Mouse (Mus musculus) lung, adult 2 months (tissue): ENCODE measurements around the gene Sept5. TPM values are rescaled to one million over a fixed set of nuclear protein-coding genes. Genes with fewer than 3 reads are reported as not detected.

Experiments
- DNase-seq: peaks from one replicate; pipeline ENCODE4 v3.0.0; 2022
- H3K4me1 ChIP-seq: fragments of 200-500 bp; 2 replicates; pipeline ENCODE4 v1.6.1; 2011; ENCODE audit warnings: low read length; ENCODE audit not compliant: control insufficient read depth, insufficient read depth
- H3K4me3 ChIP-seq: fragments of 200-500 bp; replicated peaks from 2 replicates; pipeline ENCODE3; 2011; ENCODE audit warnings: low read depth, mild to moderate bottlenecking, control low read depth, low read length; ENCODE audit errors: extremely low read depth
- CTCF ChIP-seq: fragments of 200-500 bp; IDR thresholded peaks from 2 replicates; pipeline ENCODE4 v1.5.1; 2011; ENCODE audit warnings: mild to moderate bottlenecking, low read length, control low read depth; ENCODE audit not compliant: insufficient read depth
- POLR2A ChIP-seq: fragments of 200-500 bp; IDR thresholded peaks from 2 replicates; pipeline ENCODE4 v1.6.1; 2011; ENCODE audit warnings: low read depth, mild to moderate bottlenecking, control low read depth, low read length, borderline replicate concordance; ENCODE audit errors: extremely low read depth
- WGBS: fragments of 180-500 bp; shearing (Covaris S2); methylation state at CpG from one replicate; pipeline ENCODE4 v1.1.7; 2018; 5-methylcytosine and 5-hydroxymethylcytosine counted together
- polyA plus RNA-seq: library from polyadenylated mRNA; depleted of rRNA; stranded (reverse); fragments of >200 nt; gene quantifications from 2 replicates; pipeline ENCODE4 v1.2.3, GENCODE M21; 2012

The Sept5 gene
- polyA plus RNA-seq, 1 experiment = 22.0 TPM

- no peak for DNase-seq
- Histone ChIP-seq H3K4me1 (no peaks in the 10 kb centered on the region), H3K4me3 (no peak overlapping the region)
- WGBS = 52% methylated on average over 3 of the region's 3 CpGs
- TF ChIP-seq CTCF = no peak
- TF ChIP-seq POLR2A = no peak
Measured at GRCm38 (mm10) chr16:18649126-18649525, 19.4 kb upstream of the Sept5 start.

DNA sequence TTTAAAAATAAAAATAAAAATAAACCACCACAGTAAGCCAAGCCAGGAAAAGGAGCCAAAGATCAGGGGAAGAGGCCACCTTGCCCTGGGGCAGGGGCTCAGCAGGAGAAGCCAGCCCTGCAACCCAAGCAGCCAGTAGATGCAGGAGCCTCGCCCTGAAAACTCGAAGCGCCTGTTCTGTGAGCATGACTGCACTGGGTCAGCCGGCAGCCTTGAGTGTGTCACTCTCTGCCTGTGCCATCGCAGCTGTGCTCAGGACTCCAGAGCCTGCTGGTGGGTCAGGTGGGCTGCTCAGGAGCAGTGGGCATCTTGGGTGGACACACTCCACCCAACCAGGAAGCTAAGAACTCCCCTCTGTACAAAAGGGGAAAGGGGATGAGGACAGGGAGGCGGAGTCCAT, 15.6 kb upstream of the Sept5 start:
- TF ChIP-seq CTCF (no peak), POLR2A (no peak)
- Histone ChIP-seq H3K4me1 (no peaks in the 10 kb centered on the region), H3K4me3 (no peak overlapping the region)
- WGBS = 66% methylated on average over 6 of the region's 6 CpGs
- DNase-seq = no peak

- no peak for DNase-seq
- no peak overlapping the region for H3K4me3 ChIP-seq
- H3K4me1 ChIP-seq = no peaks in the 10 kb centered on the region
- no peak for TF ChIP-seq CTCF
- no peak for TF ChIP-seq POLR2A
- 79% methylated on average over 4 of the region's 4 CpGs for WGBS
Measured at GRCm38 (mm10) chr16:18644485-18644884, 14.7 kb upstream of the Sept5 start.

DNA sequence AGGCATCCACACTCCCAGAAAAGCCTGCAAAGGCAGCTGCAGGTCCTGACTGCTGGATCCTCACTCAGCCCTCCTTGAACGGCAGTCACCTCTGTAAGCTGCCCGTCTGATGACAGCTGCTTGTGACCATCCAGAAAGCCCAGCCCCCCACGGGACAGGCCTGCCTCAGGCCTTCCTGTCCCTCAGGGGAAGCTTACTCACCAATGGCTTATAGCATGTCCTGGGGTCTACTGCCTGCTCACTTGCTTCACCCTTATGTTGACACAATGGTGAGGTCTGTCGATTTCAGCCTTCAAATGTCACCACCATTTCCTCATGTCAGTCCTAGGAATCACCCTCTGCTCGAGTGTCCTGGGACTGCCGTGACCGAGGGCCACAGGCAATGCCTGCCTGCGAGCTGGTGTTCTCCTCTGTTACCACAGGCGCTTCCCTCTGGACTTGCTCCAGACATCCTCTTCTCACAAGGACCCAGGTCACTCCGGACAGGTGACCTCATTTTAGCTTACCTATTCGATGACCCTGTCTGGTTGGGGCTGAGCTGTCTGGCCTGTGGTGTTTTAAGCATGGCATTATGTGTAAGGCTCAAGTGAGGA, 13.7 kb upstream of the Sept5 start:
- no peak for DNase-seq
- Histone ChIP-seq H3K4me3 (no peak overlapping the region), H3K4me1 (no peaks in the 10 kb centered on the region)
- TF ChIP-seq CTCF (no peak), POLR2A (no peak)
- 68% methylated on average over 11 of the region's 11 CpGs for WGBS

DNA sequence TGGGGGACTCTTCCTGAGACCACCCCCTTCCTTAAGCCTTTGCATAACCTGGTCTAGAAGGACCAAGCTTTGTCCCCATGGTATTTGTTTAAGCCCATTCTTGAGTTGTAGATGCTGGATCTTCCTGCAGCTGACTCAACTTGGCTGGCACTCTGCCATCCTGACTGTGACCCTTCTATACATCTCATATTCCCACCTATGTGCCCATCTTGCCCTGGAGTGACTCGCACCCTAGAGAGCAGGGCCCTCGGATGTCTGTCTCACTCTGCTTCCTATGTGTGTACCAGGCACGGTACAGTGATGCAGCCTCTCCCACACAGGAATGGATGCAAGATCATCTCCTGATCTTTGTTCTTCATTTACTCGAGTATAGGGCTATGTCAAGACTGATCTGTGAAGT, 13.1 kb upstream of the Sept5 start:
- no peak for DNase-seq
- TF ChIP-seq CTCF (no peak), POLR2A (no peak)

DNA sequence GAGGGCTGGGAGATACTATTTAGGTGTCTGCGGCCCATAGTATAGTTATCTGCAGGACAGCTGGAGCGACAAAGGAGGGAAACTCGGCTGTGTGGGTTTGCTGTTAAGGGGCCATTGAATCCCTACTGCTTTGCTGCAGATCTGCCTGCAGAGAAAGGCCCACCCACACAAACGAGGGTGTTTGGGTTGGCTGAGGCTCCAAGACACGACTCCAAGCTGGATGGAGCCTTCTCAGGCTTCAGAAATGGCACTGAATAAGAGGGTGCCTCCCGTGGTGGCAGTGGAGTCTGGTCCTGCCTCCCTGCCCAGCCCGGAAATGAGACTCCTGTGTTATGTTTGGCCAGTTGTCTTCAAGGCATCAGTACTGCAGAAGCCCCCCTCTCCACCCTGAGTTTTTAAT, 12.5 kb upstream of the Sept5 start:
- Histone ChIP-seq H3K4me3 (no peak overlapping the region), H3K4me1 (no peaks in the 10 kb centered on the region)
- no peak for DNase-seq
- WGBS = 48% methylated on average over 7 of the region's 7 CpGs
- TF ChIP-seq POLR2A = no peak
- TF ChIP-seq CTCF = no peak

More for the DNA sequence above, 13.1 kb upstream of the Sept5 start:
- no peaks in the 10 kb centered on the region for H3K4me1 ChIP-seq
- no peak overlapping the region for H3K4me3 ChIP-seq
- 66% methylated on average over 4 of the region's 4 CpGs for WGBS

DNA sequence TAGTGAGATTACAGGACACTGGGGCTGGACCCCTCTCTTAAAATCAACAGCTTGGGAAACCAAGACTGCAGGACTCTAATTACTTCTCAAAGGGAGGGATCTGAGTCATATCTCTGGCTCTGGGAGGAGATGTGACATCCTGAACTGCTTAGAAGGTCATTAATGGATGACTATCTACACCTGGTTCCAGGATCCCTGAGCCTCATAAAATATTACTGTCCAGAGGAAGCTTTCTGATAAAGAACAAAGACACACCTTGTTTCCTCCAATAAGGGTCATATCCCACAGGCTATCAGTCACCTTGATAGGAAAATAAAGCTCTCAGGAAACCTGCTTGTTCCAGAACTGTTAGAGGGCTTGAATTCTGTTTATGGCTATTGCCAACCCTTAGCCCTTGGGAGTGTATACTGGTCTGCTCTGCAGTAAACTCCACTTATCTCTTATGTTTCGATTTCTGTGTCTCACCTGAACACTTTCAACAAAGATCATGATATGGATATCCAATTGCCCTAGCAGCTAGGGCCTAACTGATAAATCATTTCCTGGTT, 9.7 kb upstream of the Sept5 start:
- TF ChIP-seq CTCF (no peak), POLR2A (no peak)
- Histone ChIP-seq H3K4me3 (no peak overlapping the region), H3K4me1 (no peaks in the 10 kb centered on the region)
- DNase-seq = no peak
- 78% methylated on average over 1 of the region's 1 CpGs for WGBS

DNA sequence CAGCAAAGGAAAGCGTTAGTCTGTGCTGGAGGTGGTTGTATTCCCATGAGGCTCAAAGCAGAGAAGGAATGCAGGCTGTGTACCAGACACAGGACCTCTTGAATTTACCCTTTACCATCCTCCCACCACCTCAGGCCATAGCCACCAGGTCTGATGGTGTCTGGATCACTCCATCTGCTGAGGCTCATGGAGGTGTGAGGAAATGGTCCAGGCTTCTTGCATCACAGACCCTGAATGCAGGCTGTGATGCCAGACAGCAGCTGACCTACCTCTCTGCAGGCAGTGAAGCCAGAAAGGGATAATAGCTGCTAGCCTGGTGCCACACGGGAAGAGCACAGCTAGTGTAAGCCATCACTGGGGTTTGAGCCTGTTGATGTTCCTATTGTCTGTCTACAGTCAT, 8.6 kb upstream of the Sept5 start:
- no peak for TF ChIP-seq POLR2A
- TF ChIP-seq CTCF = no peak
- 51% methylated on average over 2 of the region's 2 CpGs for WGBS
- Histone ChIP-seq H3K4me3 (no peak overlapping the region), H3K4me1 (no peaks in the 10 kb centered on the region)
- DNase-seq = no peak

DNA sequence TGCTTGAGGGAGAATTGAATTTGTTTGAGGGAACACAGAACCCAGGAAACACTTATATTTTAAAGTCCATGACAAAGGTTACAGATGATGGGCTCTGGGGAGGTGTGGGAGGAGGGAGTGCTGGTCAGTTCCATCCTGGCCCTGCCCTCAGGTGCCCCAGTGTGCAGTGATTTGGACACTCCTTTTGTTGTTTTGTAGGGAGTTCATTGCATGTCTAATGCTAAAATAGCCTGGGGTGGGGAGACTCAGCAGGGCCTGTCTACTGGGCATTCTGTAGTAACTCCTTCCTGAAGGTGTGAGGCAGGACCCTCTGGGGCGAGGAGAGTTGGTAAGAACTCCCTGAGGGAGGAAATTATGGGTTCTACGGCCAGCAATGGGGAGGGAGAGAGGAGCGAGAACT, 7.0 kb upstream of the Sept5 start:
- WGBS = 59% methylated on average over 3 of the region's 3 CpGs
- Histone ChIP-seq H3K4me3 (no peak overlapping the region), H3K4me1 (no peaks in the 10 kb centered on the region)
- no peak for DNase-seq
- no peak for TF ChIP-seq POLR2A
- TF ChIP-seq CTCF = no peak

DNA sequence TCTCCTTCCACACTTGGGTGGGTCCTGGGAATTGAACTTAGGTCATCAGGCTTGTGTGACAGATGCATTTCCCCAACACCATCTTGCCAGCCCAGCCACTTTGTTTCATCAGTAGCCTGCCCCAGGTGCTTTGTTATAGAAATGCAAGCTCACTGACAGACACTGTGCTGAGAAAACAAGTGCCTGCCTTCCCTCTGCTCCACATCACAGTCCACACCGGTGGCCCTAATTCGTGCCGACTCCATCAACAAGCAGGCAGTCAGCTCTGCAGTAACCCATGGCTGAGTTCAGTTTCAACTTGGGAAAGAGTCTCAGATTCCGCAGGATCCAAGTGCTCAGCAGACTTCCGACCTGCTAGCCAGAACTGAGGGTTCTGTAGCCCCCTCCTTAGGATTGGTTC, 6.6 kb upstream of the Sept5 start:
- Histone ChIP-seq H3K4me3 (no peak overlapping the region), H3K4me1 (no peaks in the 10 kb centered on the region)
- DNase-seq = no peak
- no peak for TF ChIP-seq POLR2A
- TF ChIP-seq CTCF = no peak
- 86% methylated on average over 5 of the region's 5 CpGs for WGBS

DNA sequence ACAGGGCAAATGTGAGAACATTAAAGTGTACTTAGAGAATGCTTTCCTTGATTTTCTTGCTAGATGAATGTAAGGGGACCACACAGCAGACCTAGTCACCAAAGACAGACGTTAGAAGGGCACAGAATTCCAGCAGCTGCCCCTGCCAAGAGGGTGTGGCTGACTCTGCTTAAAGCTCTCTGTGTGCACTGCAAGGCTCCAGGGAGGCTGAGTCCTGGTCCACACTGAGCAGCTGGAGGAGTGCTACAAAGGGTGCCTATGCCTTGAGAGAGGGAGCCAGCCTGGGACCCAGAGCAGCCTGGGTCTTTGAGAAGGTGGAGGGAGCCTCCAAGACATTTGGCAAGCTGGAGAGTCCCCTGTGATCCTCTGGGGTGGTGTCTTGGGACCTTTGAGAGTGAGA, 3.6 kb upstream of the Sept5 start:
- no peak overlapping the region for H3K4me3 ChIP-seq
- TF ChIP-seq POLR2A (no peak), CTCF (no peak)
- no peak for DNase-seq
- no peaks in the 10 kb centered on the region for H3K4me1 ChIP-seq
- WGBS = 13% methylated on average over 1 of the region's 1 CpGs
